Mouse (Mus musculus): Measurements from ENCODE around the gene Mgrn1.

Mgrn1 gene

GRCm38 (mm10) chr16:4878192-4878885 is 7.7 kb upstream of the Mgrn1 start:
- peak; percentile 74 for DNase-seq (ENCODE audit: low read depth, low spot score)

GRCm38 (mm10) chr16:4879101-4879707 is 6.8 kb upstream of the Mgrn1 start:
- DNase-seq (ENCODE audit: low read depth, low spot score), result peak; percentile 46

GRCm38 (mm10) chr16:4879708-4880124 is 6.3 kb upstream of the Mgrn1 start:
- DNase-seq (ENCODE audit: low read depth, low spot score), result peak; percentile 75

GRCm38 (mm10) chr16:4880136-4880825 is 5.8 kb upstream of the Mgrn1 start, which contains the start of gene Ubald1:
TSS of gene Ubald1 (minus strand) at chr16:4880315.
- DNase-seq (ENCODE audit: low read depth, low spot score), result peak; percentile 100

GRCm38 (mm10) chr16:4881400-4882351 is 4.4 kb upstream of the Mgrn1 start:
- DNase-seq (ENCODE audit: low read depth, low spot score), result peak; percentile 86

GRCm38 (mm10) chr16:4884930-4885329 is 1.1 kb upstream of the Mgrn1 start:
- no peak for DNase-seq (ENCODE audit: low read depth, low spot score)

GRCm38 (mm10) chr16:4886690-4887020 is 606 bp downstream of the Mgrn1 start:
- no peak for DNase-seq (ENCODE audit: low read depth, low spot score)

GRCm38 (mm10) chr16:4890201-4890709 is 4.2 kb downstream of the Mgrn1 start:
- no peak for DNase-seq (ENCODE audit: low read depth, low spot score)

- no peak for DNase-seq (ENCODE audit: low read depth, low spot score)
Observed at GRCm38 (mm10) chr16:4892171-4892570, 6.1 kb downstream of the Mgrn1 start.

- DNase-seq (ENCODE audit: low read depth, low spot score), result no peak
Observed at GRCm38 (mm10) chr16:4894201-4894908, 8.3 kb downstream of the Mgrn1 start.

- DNase-seq (ENCODE audit: low read depth, low spot score), result no peak
Observed at GRCm38 (mm10) chr16:4896249-4897027, 10.4 kb downstream of the Mgrn1 start.

GRCm38 (mm10) chr16:4897146-4897730 is 11.2 kb downstream of the Mgrn1 start:
- peak; percentile 67 for DNase-seq (ENCODE audit: low read depth, low spot score)

- no peak for DNase-seq (ENCODE audit: low read depth, low spot score)
Observed at GRCm38 (mm10) chr16:4898881-4899280, 12.8 kb downstream of the Mgrn1 start.

GRCm38 (mm10) chr16:4899711-4900110 is 13.7 kb downstream of the Mgrn1 start:
- DNase-seq (ENCODE audit: low read depth, low spot score), result no peak

- peak; percentile 21 for DNase-seq (ENCODE audit: low read depth, low spot score)
Observed at GRCm38 (mm10) chr16:4901167-4901566, 15.1 kb downstream of the Mgrn1 start.

- DNase-seq (ENCODE audit: low read depth, low spot score), result no peak
Observed at GRCm38 (mm10) chr16:4902390-4902789, 16.3 kb downstream of the Mgrn1 start.

GRCm38 (mm10) chr16:4903491-4904102 is 17.5 kb downstream of the Mgrn1 start:
- no peak for DNase-seq (ENCODE audit: low read depth, low spot score)

GRCm38 (mm10) chr16:4904878-4905277 is 18.8 kb downstream of the Mgrn1 start:
- no peak for DNase-seq (ENCODE audit: low read depth, low spot score)

- DNase-seq (ENCODE audit: low read depth, low spot score), result no peak
Observed at GRCm38 (mm10) chr16:4905591-4905990, 19.5 kb downstream of the Mgrn1 start.
